In genomic region chr7:35663790-35664376, GRCm38 (mm10) we compare ENCODE assay signal across 22 mouse cellular contexts. TPM values are rescaled to one million over a fixed set of nuclear protein-coding genes. Genes with fewer than 3 reads are reported as not detected.
DNase-seq lines count a peak whose midpoint lies in the region; ATAC-seq and TF ChIP-seq lines count a peak whose summit lies in the region.
"Had no signal": no experiment of that assay in that cellular context is flagged by ENCODE, and none has a peak within 500 bp of the region (broad histone marks: within the 10 kb centered on the region; RNA-seq: fewer than 3 reads in every experiment).

No protein-coding gene starts in this region.

- H3K4me2 ChIP-seq in embryonic facial prominence, embryonic 13.5 days = no peak overlapping the region
- peak overlapping the region; percentile 18; the same call in 1 of the 2 replicates for H3K4me2 ChIP-seq in kidney, embryonic 16.5 days (replicated peaks; ENCODE audit: low read depth, low read length)
- H3K4me2 ChIP-seq in hindbrain, embryonic 13.5 days = no peak overlapping the region
- H3K4me2 ChIP-seq: heart, embryonic 13.5 days; liver, embryonic 12.5 days had no signal

- TF ChIP-seq CTCF in brain, embryonic 14.5 days (IDR thresholded peaks at IDR 0.05; ENCODE audit: borderline replicate concordance, extremely low read depth, insufficient read depth, insufficient read length) = no peak

- no peak for TF ChIP-seq POLR2A in brain, embryonic 14.5 days (IDR thresholded peaks at IDR 0.05; ENCODE audit: borderline replicate concordance, extremely low read depth, insufficient read depth, insufficient read length, poor library complexity, severe bottlenecking)

- 0 out of 2 replicates have a peak overlapping the region, but pooled peaks have one; percentile 12 for H3K9ac ChIP-seq in embryonic facial prominence, embryonic 13.5 days
- no peak overlapping the region for H3K9ac ChIP-seq in kidney, embryonic 16.5 days (replicated peaks; ENCODE audit: low read length)
- H3K9ac ChIP-seq in hindbrain, embryonic 13.5 days = no peak overlapping the region
- H3K9ac ChIP-seq: heart, embryonic 13.5 days; liver, embryonic 12.5 days had no signal

- no peak overlapping the region for H3K4me3 ChIP-seq in embryonic facial prominence, embryonic 13.5 days
- no peak overlapping the region for H3K4me3 ChIP-seq in embryonic facial prominence, embryonic 10.5 days
- H3K4me3 ChIP-seq in kidney, embryonic 16.5 days (ENCODE audit: low read length) = no peak overlapping the region
- no peak overlapping the region for H3K4me3 ChIP-seq in hindbrain, embryonic 13.5 days
- H3K4me3 ChIP-seq: heart, embryonic 13.5 days; liver, embryonic 12.5 days had no signal

- H3K4me1 ChIP-seq in embryonic facial prominence, embryonic 13.5 days = peaks cover 3% of the 10 kb centered on the region; the same call in 1 of the 2 replicates
- peaks cover 25% of the 10 kb centered on the region for H3K4me1 ChIP-seq in embryonic facial prominence, embryonic 10.5 days
- peaks cover 6% of the 10 kb centered on the region; the same call in 1 of the 2 replicates for H3K4me1 ChIP-seq in kidney, embryonic 16.5 days (ENCODE audit: insufficient read depth, low read length)
- H3K4me1 ChIP-seq in hindbrain, embryonic 13.5 days (replicated peaks) = peaks cover 25% of the 10 kb centered on the region
- H3K4me1 ChIP-seq: heart, embryonic 13.5 days; liver, embryonic 12.5 days had no signal

- no peak for ATAC-seq in embryonic facial prominence, embryonic 13.5 days (ENCODE audit: insufficient number of reproducible peaks, insufficient read depth, low FRiP score, low TSS enrichment, low read depth)
- ATAC-seq in kidney, embryonic 16.5 days (ENCODE audit: low FRiP score, low TSS enrichment) = peak; percentile 75
- no peak for ATAC-seq in hindbrain, embryonic 13.5 days (ENCODE audit: low FRiP score)
- ATAC-seq: CD4-positive, CD25-positive, alpha-beta regulatory T cell, adult 4 months; liver, embryonic 12.5 days; Patski had no signal

- no peaks in the 10 kb centered on the region for H3K27me3 ChIP-seq in embryonic facial prominence, embryonic 13.5 days
- no peaks in the 10 kb centered on the region for H3K27me3 ChIP-seq in embryonic facial prominence, embryonic 10.5 days (replicated peaks; ENCODE audit: low read depth, poor library complexity, severe bottlenecking)
- no peaks in the 10 kb centered on the region for H3K27me3 ChIP-seq in kidney, embryonic 16.5 days (ENCODE audit: insufficient read depth, low read length)
- H3K27me3 ChIP-seq in hindbrain, embryonic 13.5 days = no peaks in the 10 kb centered on the region
- H3K27me3 ChIP-seq: heart, embryonic 13.5 days; liver, embryonic 12.5 days had no signal

- 44% methylated on average over 16 of the region's 16 CpGs for WGBS in embryonic facial prominence, embryonic 13.5 days
- WGBS in embryonic facial prominence, embryonic 10.5 days = 53% methylated on average over 16 of the region's 16 CpGs
- WGBS in kidney, embryonic 16.5 days = 29% methylated on average over 16 of the region's 16 CpGs
- 34% methylated on average over 16 of the region's 16 CpGs for WGBS in hindbrain, embryonic 13.5 days

- DNase-seq in embryonic facial prominence, embryonic 10.5 days (ENCODE audit: low spot score) = no peak
- no peak for DNase-seq in kidney, adult 9 months
- peak; percentile 64 for DNase-seq in brain, embryonic 14.5 days (ENCODE audit: low read depth)
- no peak for DNase-seq in layer of hippocampus, postnatal 10 days (ENCODE audit: low spot score in 2 of 2)
- no peak for DNase-seq in lung, postnatal 36 days
- DNase-seq: adrenal gland, postnatal 10 days; cerebellum, adult 11 months; cerebellum, postnatal 14 days; embryo, embryonic 11 days; gastrocnemius, postnatal 10 days; heart, adult 18-20 months; kidney, postnatal 25 days; lung, adult 2 months; lung, postnatal 4 days; right cerebral cortex, adult 18-20 months had no signal

- H3K27ac ChIP-seq in embryonic facial prominence, embryonic 13.5 days = no peak overlapping the region
- no peak overlapping the region for H3K27ac ChIP-seq in embryonic facial prominence, embryonic 10.5 days (replicated peaks)
- H3K27ac ChIP-seq in kidney, embryonic 16.5 days (ENCODE audit: low read length) = no peak overlapping the region
- H3K27ac ChIP-seq in hindbrain, embryonic 13.5 days = 0 out of 2 replicates have a peak overlapping the region, but pooled peaks have one; percentile 18
- H3K27ac ChIP-seq: heart, embryonic 13.5 days; liver, embryonic 12.5 days had no signal

- 0 out of 2 replicates have a peak, but pooled peaks cover 3% of the 10 kb centered on the region for H3K9me3 ChIP-seq in embryonic facial prominence, embryonic 13.5 days
- no peaks in the 10 kb centered on the region for H3K9me3 ChIP-seq in embryonic facial prominence, embryonic 10.5 days
- H3K9me3 ChIP-seq in kidney, embryonic 16.5 days (ENCODE audit: low read length) = 0 out of 2 replicates have a peak, but pooled peaks cover 5% of the 10 kb centered on the region
- H3K9me3 ChIP-seq in hindbrain, embryonic 13.5 days = 0 out of 2 replicates have a peak, but pooled peaks cover 4% of the 10 kb centered on the region
- H3K9me3 ChIP-seq: heart, embryonic 13.5 days; liver, embryonic 12.5 days had no signal

- H3K36me3 ChIP-seq in embryonic facial prominence, embryonic 13.5 days = no peaks in the 10 kb centered on the region
- no peaks in the 10 kb centered on the region for H3K36me3 ChIP-seq in embryonic facial prominence, embryonic 10.5 days (replicated peaks)
- H3K36me3 ChIP-seq in kidney, embryonic 16.5 days (ENCODE audit: insufficient read depth, low read length) = no peaks in the 10 kb centered on the region
- H3K36me3 ChIP-seq in hindbrain, embryonic 13.5 days = no peaks in the 10 kb centered on the region
- H3K36me3 ChIP-seq: heart, embryonic 13.5 days; liver, embryonic 12.5 days had no signal

RNA-seq across cellular contexts. Expression of gene Pdcd5, which starts 16.6 kb away (rescaled TPM):
- polyA plus RNA-seq in embryonic facial prominence, embryonic 13.5 days (2015; fragmentation: Nextera tagmentation; extraction: Ambion mirVana) = 289 and 328 TPM in 2 replicates
- polyA plus RNA-seq in embryonic facial prominence, embryonic 10.5 days (2016; fragmentation: Nextera tagmentation; extraction: Ambion mirVana) = 313 and 320 TPM in 2 replicates
- 215 and 233 TPM in 2 replicates for polyA plus RNA-seq in kidney, embryonic 16.5 days (2015; fragmentation: Nextera tagmentation; extraction: Ambion mirVana)
- 138 and 144 TPM in 2 replicates for polyA plus RNA-seq in brain, embryonic 14.5 days (2012; rRNA removed)
- polyA plus RNA-seq in hindbrain, embryonic 13.5 days (2015; fragmentation: Nextera tagmentation; extraction: Ambion mirVana) = 245 and 251 TPM in 2 replicates
- 10 to 100 TPM; 96.9 to 98.5 TPM for total RNA-seq in layer of hippocampus, postnatal 10 days (2021)
